Mouse (Mus musculus) embryonic facial prominence, embryonic 14.5 days (tissue): ENCODE data around the gene N4bp2l1. TPM values are rescaled to one million over a fixed set of nuclear protein-coding genes. Genes with fewer than 3 reads are reported as not detected.

Source experiments
- ATAC-seq: fragments of 200-750 bp; cut with Nextera tagmentation; 2 replicates; pipeline ENCODE4 v1.8.0; 2017; ENCODE audit warnings: low read depth, moderate number of reproducible peaks, moderate TSS enrichment
- DNase-seq: peaks from one replicate; pipeline ENCODE4 v3.0.0-alpha.2; 2015; ENCODE audit warnings: low spot score
- H3K27ac ChIP-seq: fragments of 300-500 bp; sonication (generic); replicated peaks from 2 replicates; pipeline ENCODE4 v1.5.1; 2014; ENCODE audit warnings: low read depth, mild to moderate bottlenecking, low read length, moderate library complexity
- H3K27me3 ChIP-seq: fragments of 300-500 bp; sonication (generic); replicated peaks from 2 replicates; pipeline ENCODE4 v1.6.1; 2014; ENCODE audit warnings: low read length; ENCODE audit not compliant: control insufficient read depth, insufficient read depth
- H3K36me3 ChIP-seq: fragments of 300-500 bp; sonication (generic); 2 replicates; pipeline ENCODE4 v1.6.1; 2014; ENCODE audit warnings: low read length, mixed read lengths; ENCODE audit not compliant: control insufficient read depth, insufficient read depth
- H3K4me1 ChIP-seq: fragments of 300-500 bp; sonication (generic); 2 replicates; pipeline ENCODE4 v1.6.1; 2014; ENCODE audit warnings: antibody characterized with exemption, low read length; ENCODE audit not compliant: control insufficient read depth, insufficient read depth
- H3K4me2 ChIP-seq: fragments of 300-500 bp; sonication (generic); 2 replicates; pipeline ENCODE4 v1.6.1; 2014; ENCODE audit warnings: low read depth, mild to moderate bottlenecking, low read length, moderate library complexity, mixed read lengths
- H3K4me3 ChIP-seq: fragments of 300-500 bp; sonication (generic); 2 replicates; pipeline ENCODE4 v1.5.1; 2014; ENCODE audit warnings: low read depth, mild to moderate bottlenecking, low read length
- H3K9ac ChIP-seq: fragments of 300-500 bp; sonication (generic); 2 replicates; pipeline ENCODE4 v1.6.1; 2014; ENCODE audit warnings: low read depth, mild to moderate bottlenecking, low read length, moderate library complexity, mixed read lengths
- H3K9me3 ChIP-seq: fragments of 300-500 bp; sonication (generic); 2 replicates; pipeline ENCODE4 v1.6.1; 2016; ENCODE audit warnings: low read length; ENCODE audit not compliant: control insufficient read depth
- WGBS: fragments of 180-500 bp; shearing (Covaris S2); extraction: QIAGEN DNeasy Blood & Tissue Kit; methylation state at CpG from one replicate; pipeline ENCODE4 v1.1.7; 2014; 5-methylcytosine and 5-hydroxymethylcytosine counted together
- polyA plus RNA-seq: library from polyadenylated mRNA; unstranded; fragments of >200 nt; fragmentation: Nextera tagmentation; extraction: Ambion mirVana; gene quantifications from 2 replicates; pipeline ENCODE4 v1.2.1, GENCODE M21; 2014

N4bp2l1 gene
- polyA plus RNA-seq, 1 experiment from 2014 or later, result 4.7 TPM

DNA sequence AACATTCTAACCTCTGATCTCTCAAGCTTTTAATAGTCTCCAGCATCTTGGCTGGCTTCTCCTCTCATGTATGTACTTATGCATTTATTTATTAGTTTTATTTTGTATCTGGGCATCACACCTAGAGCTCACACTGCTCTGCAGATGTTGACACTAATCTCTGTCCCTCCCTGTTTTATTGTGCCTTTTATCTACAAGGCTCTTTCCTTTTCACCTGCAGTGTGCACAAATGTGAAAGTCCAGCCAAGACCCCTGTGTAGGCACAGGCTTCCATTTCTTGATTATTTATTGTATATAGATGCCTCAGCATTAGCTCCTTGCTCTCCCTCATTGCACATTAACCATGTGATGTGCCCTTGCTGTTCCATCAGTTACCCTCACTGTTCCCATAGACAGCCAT lies 35.6 kb downstream of the N4bp2l1 start:
- H3K27me3 ChIP-seq, result no peaks in the 10 kb centered on the region
- DNase-seq, result no peak
- H3K4me1 ChIP-seq, result no peaks in the 10 kb centered on the region
- peaks cover 64% of the 10 kb centered on the region for H3K36me3 ChIP-seq
- no peak overlapping the region for H3K4me2 ChIP-seq
- ATAC-seq, result no peak
- no peak overlapping the region for H3K9ac ChIP-seq
- no peak overlapping the region for H3K4me3 ChIP-seq
- H3K27ac ChIP-seq, result no peak overlapping the region
- H3K9me3 ChIP-seq, result no peaks in the 10 kb centered on the region

DNA sequence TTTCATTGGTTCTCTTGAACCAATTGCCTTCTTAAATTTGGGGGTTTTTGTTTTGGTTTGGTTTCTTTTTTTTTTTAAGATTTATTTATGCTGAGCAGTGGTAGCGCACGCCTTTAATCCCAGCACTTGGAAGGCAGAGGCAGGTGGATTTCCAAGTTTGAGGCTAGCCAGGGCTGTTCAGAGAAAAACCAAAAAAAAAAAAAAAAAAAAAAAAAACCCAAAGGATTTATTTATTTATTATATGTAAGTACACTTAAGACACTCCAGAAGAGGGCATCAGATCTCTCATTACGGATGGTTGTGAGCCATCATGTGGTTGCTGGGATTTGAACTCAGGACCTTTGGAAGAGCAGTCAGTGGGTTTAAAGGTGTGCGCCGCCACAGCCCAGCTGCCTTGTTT lies 36.1 kb downstream of the N4bp2l1 start:
- Histone ChIP-seq H3K36me3 (peaks cover 60% of the 10 kb centered on the region), H3K4me2 (no peak overlapping the region), H3K4me1 (no peaks in the 10 kb centered on the region), H3K27me3 (no peaks in the 10 kb centered on the region), H3K9ac (no peak overlapping the region), H3K27ac (no peak overlapping the region), H3K4me3 (no peak overlapping the region), H3K9me3 (no peaks in the 10 kb centered on the region)
- DNase-seq (no peak), ATAC-seq (no peak)
- 91% methylated on average over 5 of the region's 5 CpGs for WGBS

DNA sequence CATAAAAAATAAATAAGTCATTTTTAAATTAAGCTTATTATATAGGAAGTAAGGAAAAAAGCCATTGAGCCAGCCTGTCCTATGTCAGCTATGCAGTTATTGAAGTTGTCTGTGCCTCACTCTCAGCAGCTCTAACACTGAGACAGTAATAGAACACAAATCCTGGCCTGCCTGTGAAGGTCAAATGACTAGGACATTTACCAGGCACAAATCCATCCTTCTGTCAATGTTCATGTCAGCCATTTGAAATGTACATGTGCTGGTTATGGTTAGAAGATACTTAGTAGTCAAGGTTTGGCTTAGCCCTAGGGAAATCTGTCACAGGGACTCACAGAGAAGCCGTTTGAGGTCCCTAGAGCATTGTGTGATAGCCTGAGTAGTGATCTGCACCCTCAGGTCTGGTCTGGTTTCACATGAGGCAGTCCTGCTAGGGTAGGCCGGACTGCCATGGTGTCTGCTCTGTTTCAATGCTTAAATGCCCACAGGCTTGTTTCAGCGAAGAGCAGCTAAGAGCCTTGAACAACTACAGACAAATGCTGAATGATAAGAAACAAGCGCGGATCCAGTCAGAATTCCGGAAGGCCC lies 37.4 kb downstream of the N4bp2l1 start:
- Histone ChIP-seq H3K27ac (no peak overlapping the region), H3K27me3 (no peaks in the 10 kb centered on the region), H3K4me2 (no peak overlapping the region), H3K4me1 (no peaks in the 10 kb centered on the region), H3K36me3 (peaks cover 63% of the 10 kb centered on the region), H3K4me3 (no peak overlapping the region), H3K9ac (no peak overlapping the region), H3K9me3 (no peaks in the 10 kb centered on the region)
- no peak for DNase-seq
- no peak for ATAC-seq
- 91% methylated on average over 6 of the region's 6 CpGs for WGBS

DNA sequence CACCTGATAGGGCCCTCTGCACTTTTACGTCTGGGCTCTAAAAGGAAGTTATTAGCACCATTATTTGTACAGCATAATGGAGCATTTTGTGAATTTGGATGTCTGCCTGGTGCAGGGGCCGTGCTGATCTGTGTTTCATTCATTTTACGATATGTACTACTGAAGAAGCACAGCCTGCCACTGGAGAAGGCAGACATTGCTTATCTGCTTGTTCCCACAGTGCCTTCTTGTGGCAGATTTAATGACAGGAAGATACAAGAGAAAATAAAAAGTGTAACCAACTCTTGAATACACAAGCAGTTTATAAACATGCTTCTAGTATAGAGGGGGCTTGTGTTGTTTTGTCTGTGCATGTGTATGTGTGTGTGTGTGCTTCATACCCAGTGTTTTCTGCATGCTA lies 45.4 kb downstream of the N4bp2l1 start:
- no peak for ATAC-seq
- no peak overlapping the region for H3K27ac ChIP-seq
- 60% methylated on average over 3 of the region's 3 CpGs for WGBS
- no peak overlapping the region for H3K4me2 ChIP-seq
- H3K36me3 ChIP-seq, result peaks cover 51% of the 10 kb centered on the region
- DNase-seq, result peak; percentile 10
- H3K4me1 ChIP-seq, result no peaks in the 10 kb centered on the region
- H3K9ac ChIP-seq, result no peak overlapping the region
- H3K4me3 ChIP-seq, result no peak overlapping the region
- H3K27me3 ChIP-seq, result no peaks in the 10 kb centered on the region
- H3K9me3 ChIP-seq, result no peaks in the 10 kb centered on the region

DNA sequence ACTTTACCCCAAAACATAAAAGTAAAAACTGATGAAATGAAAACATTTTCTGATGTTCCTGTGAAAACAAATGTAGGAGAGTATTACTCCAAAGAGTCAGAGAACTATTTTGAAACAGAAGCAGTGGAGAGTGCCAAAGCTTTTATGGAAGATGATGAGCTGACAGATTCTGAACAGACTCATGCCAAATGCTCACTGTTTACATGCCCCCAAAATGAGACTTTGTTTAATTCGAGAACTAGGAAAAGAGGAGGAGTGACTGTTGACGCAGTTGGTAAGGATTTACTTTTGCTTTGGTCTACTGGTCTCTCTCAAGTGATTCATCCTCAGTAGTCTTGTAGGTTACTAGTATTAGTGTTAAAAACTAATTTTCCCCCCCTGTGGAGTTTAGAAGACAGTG lies 53.8 kb downstream of the N4bp2l1 start:
- Histone ChIP-seq H3K4me1 (no peaks in the 10 kb centered on the region), H3K36me3 (peaks cover 22% of the 10 kb centered on the region), H3K9ac (no peak overlapping the region), H3K9me3 (peaks cover 8% of the 10 kb centered on the region; the same call in 1 of the 2 replicates), H3K27me3 (no peaks in the 10 kb centered on the region), H3K27ac (no peak overlapping the region), H3K4me2 (no peak overlapping the region), H3K4me3 (no peak overlapping the region)
- no peak for ATAC-seq
- DNase-seq, result no peak
- WGBS, result 89% methylated on average over 2 of the region's 2 CpGs

DNA sequence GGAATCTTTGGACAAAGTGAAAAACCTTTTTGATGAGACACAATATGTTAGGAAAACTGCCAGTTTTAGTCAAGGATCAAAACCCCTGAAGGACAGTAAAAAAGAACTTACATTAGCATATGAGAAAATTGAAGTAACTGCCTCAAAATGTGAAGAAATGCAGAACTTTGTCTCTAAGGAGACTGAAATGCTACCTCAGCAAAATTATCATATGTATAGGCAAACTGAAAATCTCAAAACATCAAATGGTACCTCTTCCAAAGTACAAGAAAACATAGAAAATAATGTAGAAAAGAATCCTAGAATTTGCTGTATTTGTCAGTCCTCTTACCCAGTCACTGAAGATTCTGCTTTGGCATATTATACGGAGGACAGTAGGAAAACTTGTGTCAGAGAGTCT lies 55.7 kb downstream of the N4bp2l1 start:
- Histone ChIP-seq H3K4me1 (no peaks in the 10 kb centered on the region), H3K4me2 (no peak overlapping the region), H3K27ac (no peak overlapping the region), H3K36me3 (peaks cover 39% of the 10 kb centered on the region), H3K9me3 (peaks cover 8% of the 10 kb centered on the region; the same call in 1 of the 2 replicates), H3K9ac (no peak overlapping the region), H3K4me3 (no peak overlapping the region), H3K27me3 (no peaks in the 10 kb centered on the region)
- DNase-seq (no peak), ATAC-seq (no peak)
- WGBS, result 94% methylated on average over 1 of the region's 1 CpGs

DNA sequence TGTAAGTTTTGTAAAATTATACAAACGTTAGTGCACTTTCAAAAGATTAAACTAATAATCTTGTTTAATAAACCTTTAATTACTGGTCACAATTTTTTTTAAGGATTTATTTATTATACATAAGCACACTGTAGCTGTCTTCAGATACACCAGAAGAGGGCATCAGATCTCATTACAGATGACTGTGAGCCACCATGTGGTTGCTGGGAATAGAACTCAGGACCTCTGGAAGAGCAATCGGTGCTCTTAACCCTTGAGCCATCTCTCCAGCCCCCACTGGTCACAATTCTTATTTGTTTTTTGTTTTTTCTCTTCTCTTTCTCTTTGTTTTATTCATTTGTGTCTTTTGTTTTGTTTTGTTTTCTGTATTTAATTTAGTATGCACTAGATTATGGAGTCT lies 71.7 kb downstream of the N4bp2l1 start:
- H3K36me3 ChIP-seq, result 0 out of 2 replicates have a peak, but pooled peaks cover 5% of the 10 kb centered on the region
- no peaks in the 10 kb centered on the region for H3K9me3 ChIP-seq
- 85% methylated on average over 2 of the region's 2 CpGs for WGBS
- H3K27me3 ChIP-seq, result no peaks in the 10 kb centered on the region
- no peak overlapping the region for H3K27ac ChIP-seq
- H3K4me2 ChIP-seq, result no peak overlapping the region
- H3K4me3 ChIP-seq, result no peak overlapping the region
- no peak overlapping the region for H3K9ac ChIP-seq
- DNase-seq, result no peak
- H3K4me1 ChIP-seq, result 0 out of 2 replicates have a peak, but pooled peaks cover 7% of the 10 kb centered on the region
- ATAC-seq, result no peak

DNA sequence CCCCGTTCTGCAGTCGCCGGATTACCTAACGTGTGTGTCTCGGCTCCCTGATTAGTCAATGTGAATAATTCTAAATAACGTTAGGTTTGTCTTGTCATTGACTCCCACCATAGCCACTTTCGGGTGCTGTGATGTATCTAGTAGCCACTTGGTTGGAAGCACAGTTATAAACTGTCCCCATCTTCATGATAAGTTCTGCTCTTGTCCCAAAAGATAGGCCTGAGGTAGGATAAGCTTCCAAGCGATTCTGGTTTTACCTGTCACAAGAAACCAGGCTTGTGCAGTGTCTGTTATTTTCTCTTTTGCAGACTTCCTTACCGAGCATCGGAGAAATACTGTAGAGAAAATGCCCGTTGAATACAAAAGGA lies 74.1 kb downstream of the N4bp2l1 start:
- Histone ChIP-seq H3K4me2 (peak overlapping the region; percentile 70), H3K27me3 (no peaks in the 10 kb centered on the region), H3K4me3 (peak overlapping the region; percentile 87), H3K36me3 (no peaks in the 10 kb centered on the region), H3K9ac (peak overlapping the region; percentile 91), H3K4me1 (0 out of 2 replicates have a peak, but pooled peaks cover 7% of the 10 kb centered on the region), H3K27ac (peak overlapping the region; percentile 83), H3K9me3 (no peaks in the 10 kb centered on the region)
- WGBS, result 8% methylated on average over 10 of the region's 11 CpGs
- ATAC-seq (no peak; the same call in 1 of the 2 replicates), DNase-seq (no peak)
